Mouse (Mus musculus): ENCODE measurements around the gene Sema6d. TPM values are rescaled to one million over a fixed set of nuclear protein-coding genes. Genes with fewer than 3 reads are reported as not detected.

Sema6d gene
- polyA plus RNA-seq, 1 experiment: 4.5 TPM

- Histone ChIP-seq H3K27ac (replicated peaks; ENCODE audit: low read depth, low read length) (no peak overlapping the region), H3K4me1 (ENCODE audit: control insufficient read depth, insufficient read depth, insufficient read length, low read length) (no peaks in the 10 kb centered on the region)
These were observed 388.8 kb downstream of the Sema6d start for GRCm38 (mm10) chr2:124478526-124478925.

GRCm38 (mm10) chr2:124485761-124486160 is 396.0 kb downstream of the Sema6d start:
- Histone ChIP-seq H3K4me1 (ENCODE audit: control insufficient read depth, insufficient read depth, insufficient read length, low read length) (no peaks in the 10 kb centered on the region), H3K27ac (replicated peaks; ENCODE audit: low read depth, low read length) (no peak overlapping the region), H3K4me3 (ENCODE audit: insufficient read depth, low read depth, low read length) (no peak overlapping the region)

More at GRCm38 (mm10) chr2:124478526-124478925, 388.8 kb downstream of the Sema6d start:
- H3K4me3 ChIP-seq (ENCODE audit: insufficient read depth, low read depth, low read length): no peak overlapping the region

- H3K4me1 ChIP-seq (ENCODE audit: control insufficient read depth, insufficient read depth, insufficient read length, low read length): no peaks in the 10 kb centered on the region
These were observed 400.4 kb downstream of the Sema6d start for GRCm38 (mm10) chr2:124490010-124490801.

GRCm38 (mm10) chr2:124495751-124496150 is 406.0 kb downstream of the Sema6d start:
- no peak overlapping the region for H3K27ac ChIP-seq (replicated peaks; ENCODE audit: low read depth, low read length)
- H3K4me1 ChIP-seq (ENCODE audit: control insufficient read depth, insufficient read depth, insufficient read length, low read length): no peaks in the 10 kb centered on the region
- H3K4me3 ChIP-seq (ENCODE audit: insufficient read depth, low read depth, low read length): no peak overlapping the region

More at GRCm38 (mm10) chr2:124490010-124490801, 400.4 kb downstream of the Sema6d start:
- Histone ChIP-seq H3K4me3 (ENCODE audit: insufficient read depth, low read depth, low read length) (no peak overlapping the region), H3K27ac (replicated peaks; ENCODE audit: low read depth, low read length) (no peak overlapping the region)

- Histone ChIP-seq H3K4me3 (ENCODE audit: insufficient read depth, low read depth, low read length) (no peak overlapping the region), H3K27ac (replicated peaks; ENCODE audit: low read depth, low read length) (no peak overlapping the region), H3K4me1 (ENCODE audit: control insufficient read depth, insufficient read depth, insufficient read length, low read length) (no peaks in the 10 kb centered on the region)
These were observed 409.9 kb downstream of the Sema6d start for GRCm38 (mm10) chr2:124499670-124500069.

GRCm38 (mm10) chr2:124505784-124506489 is 416.2 kb downstream of the Sema6d start:
- Histone ChIP-seq H3K4me3 (ENCODE audit: insufficient read depth, low read depth, low read length) (no peak overlapping the region), H3K4me1 (ENCODE audit: control insufficient read depth, insufficient read depth, insufficient read length, low read length) (no peaks in the 10 kb centered on the region), H3K27ac (replicated peaks; ENCODE audit: low read depth, low read length) (no peak overlapping the region)

GRCm38 (mm10) chr2:124507804-124508203 is 418.0 kb downstream of the Sema6d start:
- Histone ChIP-seq H3K4me1 (ENCODE audit: control insufficient read depth, insufficient read depth, insufficient read length, low read length) (no peaks in the 10 kb centered on the region), H3K4me3 (ENCODE audit: insufficient read depth, low read depth, low read length) (no peak overlapping the region), H3K27ac (replicated peaks; ENCODE audit: low read depth, low read length) (no peak overlapping the region)

- Histone ChIP-seq H3K4me1 (ENCODE audit: control insufficient read depth, insufficient read depth, insufficient read length, low read length) (no peaks in the 10 kb centered on the region), H3K27ac (replicated peaks; ENCODE audit: low read depth, low read length) (no peak overlapping the region), H3K4me3 (ENCODE audit: insufficient read depth, low read depth, low read length) (no peak overlapping the region)
These were observed 419.7 kb downstream of the Sema6d start for GRCm38 (mm10) chr2:124509479-124509878.

GRCm38 (mm10) chr2:124511826-124512225 is 422.1 kb downstream of the Sema6d start:
- no peak overlapping the region for H3K27ac ChIP-seq (replicated peaks; ENCODE audit: low read depth, low read length)
- no peak overlapping the region for H3K4me3 ChIP-seq (ENCODE audit: insufficient read depth, low read depth, low read length)
- H3K4me1 ChIP-seq (ENCODE audit: control insufficient read depth, insufficient read depth, insufficient read length, low read length): no peaks in the 10 kb centered on the region

GRCm38 (mm10) chr2:124522426-124522825 is 432.7 kb downstream of the Sema6d start:
- Histone ChIP-seq H3K4me1 (ENCODE audit: control insufficient read depth, insufficient read depth, insufficient read length, low read length) (no peaks in the 10 kb centered on the region), H3K4me3 (ENCODE audit: insufficient read depth, low read depth, low read length) (no peak overlapping the region), H3K27ac (replicated peaks; ENCODE audit: low read depth, low read length) (no peak overlapping the region)

GRCm38 (mm10) chr2:124523667-124524066 is 433.9 kb downstream of the Sema6d start:
- Histone ChIP-seq H3K4me3 (ENCODE audit: insufficient read depth, low read depth, low read length) (no peak overlapping the region), H3K27ac (replicated peaks; ENCODE audit: low read depth, low read length) (no peak overlapping the region), H3K4me1 (ENCODE audit: control insufficient read depth, insufficient read depth, insufficient read length, low read length) (no peaks in the 10 kb centered on the region)

- Histone ChIP-seq H3K27ac (replicated peaks; ENCODE audit: low read depth, low read length) (no peak overlapping the region), H3K4me3 (ENCODE audit: insufficient read depth, low read depth, low read length) (no peak overlapping the region), H3K4me1 (ENCODE audit: control insufficient read depth, insufficient read depth, insufficient read length, low read length) (no peaks in the 10 kb centered on the region)
These were observed 434.4 kb downstream of the Sema6d start for GRCm38 (mm10) chr2:124524167-124524566.

- Histone ChIP-seq H3K27ac (replicated peaks; ENCODE audit: low read depth, low read length) (no peak overlapping the region), H3K4me3 (ENCODE audit: insufficient read depth, low read depth, low read length) (no peak overlapping the region), H3K4me1 (ENCODE audit: control insufficient read depth, insufficient read depth, insufficient read length, low read length) (no peaks in the 10 kb centered on the region)
These were observed 437.9 kb downstream of the Sema6d start for GRCm38 (mm10) chr2:124527641-124528040.

GRCm38 (mm10) chr2:124530441-124530840 is 440.7 kb downstream of the Sema6d start:
- Histone ChIP-seq H3K27ac (replicated peaks; ENCODE audit: low read depth, low read length) (no peak overlapping the region), H3K4me1 (ENCODE audit: control insufficient read depth, insufficient read depth, insufficient read length, low read length) (no peaks in the 10 kb centered on the region), H3K4me3 (ENCODE audit: insufficient read depth, low read depth, low read length) (no peak overlapping the region)

- H3K27ac ChIP-seq (replicated peaks; ENCODE audit: low read depth, low read length): no peak overlapping the region
- no peak overlapping the region for H3K4me3 ChIP-seq (ENCODE audit: insufficient read depth, low read depth, low read length)
- H3K4me1 ChIP-seq (ENCODE audit: control insufficient read depth, insufficient read depth, insufficient read length, low read length): no peaks in the 10 kb centered on the region
These were observed 441.3 kb downstream of the Sema6d start for GRCm38 (mm10) chr2:124531062-124531461.

- Histone ChIP-seq H3K27ac (replicated peaks; ENCODE audit: low read depth, low read length) (no peak overlapping the region), H3K4me3 (ENCODE audit: insufficient read depth, low read depth, low read length) (no peak overlapping the region), H3K4me1 (ENCODE audit: control insufficient read depth, insufficient read depth, insufficient read length, low read length) (no peaks in the 10 kb centered on the region)
These were observed 443.1 kb downstream of the Sema6d start for GRCm38 (mm10) chr2:124532906-124533305.

Measured in brown adipose tissue, adult 24 weeks (tissue).